Mouse (Mus musculus) brain, embryonic 14.5 days (tissue): ENCODE results near the gene Taar7f. TPM values are rescaled to one million over a fixed set of nuclear protein-coding genes. Genes with fewer than 3 reads are reported as not detected.
"Not testable (repeated sequence)": the region's sequence is repeated elsewhere in the genome, so short reads cannot be mapped to it uniquely, and the experiment has no call there.

Experiments
- DNase-seq: peaks from one replicate; pipeline ENCODE4 v3.0.0-alpha.2; 2011; ENCODE audit warnings: low read depth
- CTCF ChIP-seq: fragments of 200-500 bp; IDR thresholded peaks from 2 replicates; pipeline ENCODE4 v1.5.1; 2012; ENCODE audit warnings: inconsistent platforms, mild to moderate bottlenecking, moderate library complexity, borderline replicate concordance; ENCODE audit not compliant: insufficient read depth, insufficient read length; ENCODE audit errors: extremely low read depth
- POLR2A ChIP-seq: fragments of 200-500 bp; IDR thresholded peaks from 2 replicates; pipeline ENCODE4 v1.6.1; 2012; ENCODE audit warnings: mild to moderate bottlenecking, inconsistent platforms, borderline replicate concordance; ENCODE audit not compliant: poor library complexity, insufficient read depth, insufficient read length, severe bottlenecking; ENCODE audit errors: extremely low read depth
- polyA plus RNA-seq: library from polyadenylated mRNA; depleted of rRNA; stranded (reverse); fragments of >200 nt; gene quantifications from 2 replicates; pipeline ENCODE4 v1.2.3, GENCODE M21; 2012; rRNA removed

Gene Taar7f
- polyA plus RNA-seq, 1 experiment, result not detected

DNA sequence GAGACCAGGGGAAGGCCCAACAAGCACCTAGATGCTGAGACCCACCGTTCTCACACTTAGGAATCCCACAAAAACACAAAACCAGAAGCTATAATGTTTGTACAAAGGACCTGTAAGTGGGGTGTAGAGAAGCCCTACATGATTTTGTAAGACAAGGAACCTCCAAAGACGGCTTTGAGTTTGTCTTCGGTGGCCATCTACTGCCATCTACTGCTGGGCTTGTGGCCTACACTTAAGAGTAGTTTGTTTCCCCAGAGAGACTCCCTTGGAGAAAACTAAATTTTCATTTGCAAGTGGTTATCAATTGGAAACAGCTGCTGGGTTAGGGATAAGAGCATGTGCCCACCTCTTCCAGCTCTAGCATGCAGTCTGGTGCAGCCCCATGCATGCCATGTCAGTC, 30.9 kb downstream of the Taar7f start:
- TF ChIP-seq POLR2A (no peak), CTCF (peak; percentile 60; the same call in 1 of the 2 replicates)
- peak; percentile 73 for DNase-seq

DNA sequence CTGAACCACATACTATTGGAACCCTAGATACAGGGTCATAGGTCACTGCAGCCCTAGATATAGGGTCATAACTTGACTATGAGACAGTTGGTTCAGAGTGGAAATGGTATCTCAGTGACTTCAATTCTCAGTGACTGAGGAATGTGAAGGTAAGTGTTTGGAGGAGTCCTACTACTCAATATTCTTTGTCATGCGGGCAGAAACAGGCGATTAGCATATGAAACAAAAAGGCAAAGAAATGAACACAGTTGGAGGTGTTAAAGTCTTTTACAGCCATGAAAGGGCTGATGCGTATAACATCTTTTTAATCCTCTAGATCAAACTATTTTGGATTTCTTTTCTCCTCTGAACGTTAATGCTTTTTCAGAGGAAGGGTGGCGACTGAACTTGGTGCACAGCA, 36.6 kb downstream of the Taar7f start:
- DNase-seq, result no peak
- TF ChIP-seq POLR2A (no peak), CTCF (no peak)

DNA sequence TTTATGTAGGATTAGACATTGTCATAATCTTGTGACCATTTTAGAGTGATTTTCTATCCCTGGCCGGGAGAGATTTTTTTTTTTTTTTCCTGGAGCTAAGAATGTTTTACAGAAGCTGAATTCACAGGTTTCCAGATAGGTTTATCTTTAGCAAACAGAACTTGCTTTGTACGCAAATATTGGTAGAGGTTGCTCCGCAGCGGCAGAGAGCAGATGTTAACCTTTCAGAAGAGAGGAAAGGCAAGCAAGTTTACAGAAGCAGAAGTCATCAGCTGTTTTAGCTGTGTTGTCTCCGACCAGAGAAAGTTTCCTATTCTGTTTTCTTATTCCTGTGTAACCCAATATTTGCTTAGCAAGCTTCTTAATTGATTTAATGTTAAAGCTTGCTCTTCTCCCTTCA, 37.2 kb downstream of the Taar7f start:
- no peak for TF ChIP-seq POLR2A
- TF ChIP-seq CTCF, result no peak
- DNase-seq, result no peak

DNA sequence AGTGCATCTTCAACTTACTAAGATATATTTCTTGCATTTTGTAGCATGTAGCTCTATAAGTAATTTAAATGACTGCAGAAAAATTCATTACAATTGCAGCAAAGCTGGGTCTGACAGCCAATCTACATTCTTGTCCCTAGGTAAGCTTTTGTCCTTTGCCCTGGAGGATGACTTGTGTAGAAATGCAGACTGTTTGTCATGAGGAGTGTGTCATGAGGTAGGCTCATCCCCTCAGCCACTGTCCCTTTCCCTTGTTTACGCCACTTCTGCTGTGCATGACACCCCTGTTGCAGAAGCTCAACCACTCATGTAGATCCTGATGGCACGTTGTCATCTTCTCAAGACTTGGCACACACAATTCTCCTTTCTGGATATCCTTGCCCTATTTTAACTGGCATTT, 37.9 kb downstream of the Taar7f start:
- TF ChIP-seq POLR2A (no peak), CTCF (no peak)
- DNase-seq, result no peak

DNA sequence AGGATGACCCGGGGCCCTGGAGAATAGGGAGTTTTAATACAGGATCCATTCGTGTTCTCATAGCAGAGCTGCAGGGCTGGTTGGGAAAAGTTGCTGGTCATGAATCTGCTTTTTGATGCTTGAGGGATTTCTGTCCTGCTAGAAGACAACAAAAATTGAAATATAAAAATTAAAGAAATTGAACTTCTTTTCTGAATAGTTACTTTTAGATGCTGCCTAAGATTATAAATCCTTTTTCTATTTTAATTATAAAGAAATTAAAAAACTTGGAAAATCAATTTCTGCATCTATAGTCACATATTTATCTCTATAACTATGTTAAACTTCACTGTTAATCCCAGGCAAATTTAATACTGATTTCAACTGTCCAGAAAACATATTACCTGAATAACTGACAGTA, 42.9 kb downstream of the Taar7f start, which contains the start of gene Taar8b:
Gene Taar8b (minus strand): TSS at position 101 of the 400 bp plus-strand sequence.
- no peak for DNase-seq
- TF ChIP-seq CTCF, result no peak
- TF ChIP-seq POLR2A, result no peak

DNA sequence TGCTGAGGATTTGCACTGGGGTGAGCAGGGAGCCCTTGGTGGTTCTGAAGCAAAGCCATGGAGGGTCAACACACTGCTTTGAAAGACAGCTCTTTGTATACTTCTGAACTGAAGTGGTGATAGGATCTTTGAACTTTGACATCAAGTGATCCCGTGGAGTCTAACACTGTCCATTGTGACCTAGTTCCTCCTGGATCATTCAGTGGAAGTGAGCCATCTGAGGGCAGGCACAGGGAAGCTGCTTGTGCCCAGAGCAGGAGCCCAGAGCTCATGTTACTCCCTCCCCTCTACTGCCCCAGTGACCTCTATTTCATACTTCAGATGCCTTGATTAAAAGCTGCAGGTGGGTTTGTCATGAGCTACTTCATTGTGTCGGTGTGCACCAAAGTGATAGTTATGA, 47.7 kb downstream of the Taar7f start:
- not testable (repeated sequence) for DNase-seq

Other genes starting within 250 kb of the Taar7f start
- gene Vnn3, start 198.0 kb upstream of the Taar7f start, polyA plus RNA-seq, result 0.04 and 0.10 TPM in 2 replicates
- 0.14 and 0.15 TPM in 2 replicates for gene Vnn1, start 154.8 kb upstream of the Taar7f start, polyA plus RNA-seq
- gene Taar1, start 129.2 kb upstream of the Taar7f start, polyA plus RNA-seq, result not detected in 2 replicates
- gene Taar2, start 110.9 kb upstream of the Taar7f start, polyA plus RNA-seq, result 0.08 TPM in 1 of 2 replicates, not detected in the other
- not detected in 2 replicates for gene Taar3, start 100.0 kb upstream of the Taar7f start, polyA plus RNA-seq
- gene Taar4, start 89.0 kb upstream of the Taar7f start, polyA plus RNA-seq, result not detected in 2 replicates
- gene Taar5, start 78.8 kb upstream of the Taar7f start, polyA plus RNA-seq, result 0.18 TPM in 1 of 2 replicates, not detected in the other
- not detected in 2 replicates for gene Taar6, start 63.9 kb upstream of the Taar7f start, polyA plus RNA-seq
- not detected in 2 replicates for gene Taar7a, start 56.0 kb upstream of the Taar7f start, polyA plus RNA-seq
- not detected in 2 replicates for gene Taar7b, start 49.6 kb upstream of the Taar7f start, polyA plus RNA-seq
- not detected in 2 replicates for gene Taar7d, start 22.3 kb upstream of the Taar7f start, polyA plus RNA-seq
- not detected in 2 replicates for gene Taar7e, start 11.9 kb upstream of the Taar7f start, polyA plus RNA-seq
- gene Taar8a, start 27.0 kb downstream of the Taar7f start, polyA plus RNA-seq, result not detected in 2 replicates
- gene Taar8b, start 42.8 kb downstream of the Taar7f start, polyA plus RNA-seq, result not detected in 2 replicates
- gene Taar8c, start 52.4 kb downstream of the Taar7f start, polyA plus RNA-seq, result not detected in 2 replicates
- gene Taar9, start 60.0 kb downstream of the Taar7f start, polyA plus RNA-seq, result not detected in 2 replicates
- gene Stx7, start 99.8 kb downstream of the Taar7f start, polyA plus RNA-seq, result 207 and 232 TPM in 2 replicates
- gene Moxd1, start 174.0 kb downstream of the Taar7f start, polyA plus RNA-seq, result 2.0 and 5.0 TPM in 2 replicates